Mouse (Mus musculus): ENCODE measurements at regions not wholly inside any gene's neighbourhood (a gene's known extent, or its start where the extent isn't known, plus 50 kb on each side); places are given as distances from the start of the nearest gene placed in this dataset.

DNA sequence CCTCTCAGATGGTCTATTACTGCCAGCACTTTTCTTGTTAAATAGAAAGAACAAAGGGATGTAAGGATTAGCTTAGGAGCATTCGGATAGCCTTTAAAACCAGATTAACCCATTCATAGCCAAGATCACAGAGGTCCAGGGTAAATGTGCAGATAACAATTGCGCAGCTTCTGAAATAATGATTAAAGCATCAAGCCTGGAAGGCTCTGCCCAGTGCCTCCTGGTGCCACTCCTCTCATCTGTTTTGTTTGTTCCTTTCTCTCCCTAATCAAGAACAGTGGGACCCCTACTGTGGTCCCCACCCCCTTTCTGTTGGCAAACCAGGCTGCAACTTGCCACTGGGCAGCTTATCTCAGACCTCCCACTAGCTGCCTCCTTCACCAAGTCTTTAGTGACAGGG, 131.8 kb upstream of the Egln3 start:
- H3K27me3 ChIP-seq (ENCODE audit: control insufficient read depth, insufficient read depth, insufficient read length), result no peaks in the 10 kb centered on the region
- TF ChIP-seq CTCF (IDR thresholded peaks at IDR 0.05; ENCODE audit: control insufficient read depth, insufficient read depth, insufficient read length), result no peak
- no peak for TF ChIP-seq USF1 (IDR thresholded peaks at IDR 0.05; ENCODE audit: low read depth)
- TF ChIP-seq MYOD1 (IDR thresholded peaks at IDR 0.05; ENCODE audit: control insufficient read depth, insufficient read length, low read depth), result no peak
- TF ChIP-seq CEBPB (IDR thresholded peaks at IDR 0.05; ENCODE audit: low read depth), result no peak
- no peak for TF ChIP-seq MYOG (IDR thresholded peaks at IDR 0.05; ENCODE audit: control insufficient read depth, extremely low read depth, insufficient read length)
- TF ChIP-seq FOSL1 (IDR thresholded peaks at IDR 0.05; ENCODE audit: insufficient read depth, low read length, poor library complexity, severe bottlenecking), result no peak
- TF ChIP-seq MAX (IDR thresholded peaks at IDR 0.05), result no peak
- no peak overlapping the region for H3ac ChIP-seq (ENCODE audit: control insufficient read depth, insufficient read length, low read depth)
- no peaks in the 10 kb centered on the region for H3K36me3 ChIP-seq (ENCODE audit: control insufficient read depth, insufficient read depth)
- no peak overlapping the region for H3K4me3 ChIP-seq (ENCODE audit: insufficient read depth, poor library complexity, severe bottlenecking)
- H3K79me2 ChIP-seq (ENCODE audit: control insufficient read depth, insufficient read depth), result no peaks in the 10 kb centered on the region
- no peaks in the 10 kb centered on the region for H3K79me3 ChIP-seq (ENCODE audit: low read depth)

DNA sequence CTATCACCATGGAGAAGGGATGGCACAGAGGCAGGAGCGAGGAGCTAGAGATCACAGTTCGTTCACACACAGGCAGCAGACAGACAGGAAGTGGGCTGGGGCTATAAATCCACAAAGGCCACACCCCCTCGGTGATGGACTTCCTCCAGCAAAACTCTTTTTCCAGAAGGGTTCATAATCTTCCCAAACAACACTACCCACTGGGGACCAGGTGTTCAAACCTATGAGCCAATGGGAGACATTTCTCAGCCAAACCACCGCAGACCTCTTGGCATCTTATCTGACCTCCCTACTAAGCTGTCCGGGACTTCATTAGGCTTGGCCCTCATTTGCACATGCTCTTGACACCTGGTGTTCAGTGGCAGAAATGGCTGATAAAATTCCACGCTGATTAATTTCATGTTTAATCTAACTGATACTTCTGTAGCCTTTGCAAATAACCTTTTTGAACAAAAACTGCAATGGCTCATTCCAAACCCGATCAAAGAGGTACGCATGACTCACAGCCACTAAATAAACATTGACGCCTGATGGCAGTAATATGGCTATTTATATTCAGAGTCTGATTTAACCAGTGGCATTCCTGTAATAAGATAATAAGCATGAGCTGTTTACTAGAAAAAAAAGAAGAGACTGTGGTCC, 131.0 kb upstream of the Egln3 start:
- H3K4me3 ChIP-seq (ENCODE audit: insufficient read depth, poor library complexity, severe bottlenecking), result no peak overlapping the region
- TF ChIP-seq CTCF (IDR thresholded peaks at IDR 0.05; ENCODE audit: control insufficient read depth, insufficient read depth, insufficient read length), result no peak
- no peak for TF ChIP-seq MYOG (IDR thresholded peaks at IDR 0.05; ENCODE audit: control insufficient read depth, extremely low read depth, insufficient read length)
- TF ChIP-seq MYOD1 (IDR thresholded peaks at IDR 0.05; ENCODE audit: control insufficient read depth, insufficient read length, low read depth), result no peak
- TF ChIP-seq MAX (IDR thresholded peaks at IDR 0.05), result no peak
- no peak for TF ChIP-seq USF1 (IDR thresholded peaks at IDR 0.05; ENCODE audit: low read depth)
- TF ChIP-seq CEBPB (IDR thresholded peaks at IDR 0.05; ENCODE audit: low read depth), result no peak
- TF ChIP-seq FOSL1 (IDR thresholded peaks at IDR 0.05; ENCODE audit: insufficient read depth, low read length, poor library complexity, severe bottlenecking), result no peak
- no peaks in the 10 kb centered on the region for H3K79me2 ChIP-seq (ENCODE audit: control insufficient read depth, insufficient read depth)
- H3ac ChIP-seq (ENCODE audit: control insufficient read depth, insufficient read length, low read depth), result no peak overlapping the region
- H3K27me3 ChIP-seq (ENCODE audit: control insufficient read depth, insufficient read depth, insufficient read length), result no peaks in the 10 kb centered on the region
- no peaks in the 10 kb centered on the region for H3K36me3 ChIP-seq (ENCODE audit: control insufficient read depth, insufficient read depth)
- no peaks in the 10 kb centered on the region for H3K79me3 ChIP-seq (ENCODE audit: low read depth)

DNA sequence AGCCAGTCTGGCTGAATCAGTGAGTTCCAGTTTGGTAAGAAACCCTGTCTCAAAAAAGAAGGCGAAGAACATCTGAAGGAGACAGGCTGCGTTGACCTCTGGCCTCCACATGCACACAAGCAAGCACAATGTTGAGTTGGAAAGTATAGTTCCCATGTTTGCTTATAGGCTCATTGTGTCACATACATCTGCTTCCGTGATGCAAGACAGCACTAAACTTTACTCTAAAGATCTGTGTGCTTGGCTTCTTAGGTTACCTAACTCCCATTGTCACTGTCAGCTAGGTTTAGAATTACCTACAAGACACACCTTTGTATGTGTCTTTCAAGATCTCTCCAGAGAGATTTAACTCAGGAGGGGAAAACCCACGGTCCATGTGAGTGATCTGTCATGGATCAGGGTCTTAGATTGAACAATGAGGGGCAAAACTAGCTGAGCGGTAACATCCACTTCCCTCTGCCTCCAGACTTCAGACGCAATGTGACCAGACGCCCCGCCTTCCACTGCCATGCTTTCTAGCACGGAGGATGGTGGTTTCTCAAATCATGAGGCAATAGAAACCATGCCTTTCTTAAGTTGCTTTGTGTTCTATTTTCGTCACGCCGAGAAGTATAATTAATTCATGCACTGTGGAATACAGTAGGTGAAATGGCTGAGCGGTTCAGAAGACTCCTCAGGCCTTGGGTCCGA, 130.1 kb upstream of the Egln3 start:
- H3K27me3 ChIP-seq (ENCODE audit: control insufficient read depth, insufficient read depth, insufficient read length), result no peaks in the 10 kb centered on the region
- no peak for TF ChIP-seq USF1 (IDR thresholded peaks at IDR 0.05; ENCODE audit: low read depth)
- TF ChIP-seq MYOG (IDR thresholded peaks at IDR 0.05; ENCODE audit: control insufficient read depth, extremely low read depth, insufficient read length), result no peak
- TF ChIP-seq FOSL1 (IDR thresholded peaks at IDR 0.05; ENCODE audit: insufficient read depth, low read length, poor library complexity, severe bottlenecking), result no peak
- no peak for TF ChIP-seq CEBPB (IDR thresholded peaks at IDR 0.05; ENCODE audit: low read depth)
- TF ChIP-seq MYOD1 (IDR thresholded peaks at IDR 0.05; ENCODE audit: control insufficient read depth, insufficient read length, low read depth), result no peak
- TF ChIP-seq CTCF (IDR thresholded peaks at IDR 0.05; ENCODE audit: control insufficient read depth, insufficient read depth, insufficient read length), result no peak
- no peak for TF ChIP-seq MAX (IDR thresholded peaks at IDR 0.05)
- H3K79me3 ChIP-seq (ENCODE audit: low read depth), result no peaks in the 10 kb centered on the region
- H3ac ChIP-seq (ENCODE audit: control insufficient read depth, insufficient read length, low read depth), result no peak overlapping the region
- no peaks in the 10 kb centered on the region for H3K79me2 ChIP-seq (ENCODE audit: control insufficient read depth, insufficient read depth)
- no peaks in the 10 kb centered on the region for H3K36me3 ChIP-seq (ENCODE audit: control insufficient read depth, insufficient read depth)
- no peak overlapping the region for H3K4me3 ChIP-seq (ENCODE audit: insufficient read depth, poor library complexity, severe bottlenecking)

DNA sequence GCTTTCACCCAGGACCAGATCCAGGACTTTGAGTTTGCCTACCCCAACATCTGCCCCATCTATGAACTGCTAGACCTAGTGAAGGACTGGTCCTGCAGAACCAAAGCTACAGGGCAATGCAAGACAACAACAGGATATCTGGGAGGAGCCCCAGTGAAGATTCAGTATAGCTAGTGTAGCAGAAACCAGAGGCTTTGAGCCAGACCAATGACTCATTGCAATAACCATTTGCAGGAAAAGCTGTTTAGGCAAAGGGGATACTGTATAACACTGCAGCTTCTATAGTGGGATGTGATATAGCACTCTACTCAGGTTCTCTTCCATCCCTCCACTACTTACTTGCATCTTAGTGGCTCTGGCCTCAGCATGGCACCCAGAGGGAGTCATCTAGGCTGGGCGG, 123.8 kb upstream of the Egln3 start:
- TF ChIP-seq MAX (IDR thresholded peaks at IDR 0.05), result no peak
- TF ChIP-seq USF1 (IDR thresholded peaks at IDR 0.05; ENCODE audit: low read depth), result no peak
- no peak for TF ChIP-seq CEBPB (IDR thresholded peaks at IDR 0.05; ENCODE audit: low read depth)
- TF ChIP-seq MYOG (IDR thresholded peaks at IDR 0.05; ENCODE audit: control insufficient read depth, extremely low read depth, insufficient read length), result no peak
- no peak for TF ChIP-seq MYOD1 (IDR thresholded peaks at IDR 0.05; ENCODE audit: control insufficient read depth, insufficient read length, low read depth)
- no peak for TF ChIP-seq CTCF (IDR thresholded peaks at IDR 0.05; ENCODE audit: control insufficient read depth, insufficient read depth, insufficient read length)
- TF ChIP-seq FOSL1 (IDR thresholded peaks at IDR 0.05; ENCODE audit: insufficient read depth, low read length, poor library complexity, severe bottlenecking), result no peak
- H3K79me3 ChIP-seq (ENCODE audit: low read depth), result no peaks in the 10 kb centered on the region
- no peak overlapping the region for H3ac ChIP-seq (ENCODE audit: control insufficient read depth, insufficient read length, low read depth)
- H3K36me3 ChIP-seq (ENCODE audit: control insufficient read depth, insufficient read depth), result no peaks in the 10 kb centered on the region
- H3K4me3 ChIP-seq (ENCODE audit: insufficient read depth, poor library complexity, severe bottlenecking), result no peak overlapping the region
- no peaks in the 10 kb centered on the region for H3K79me2 ChIP-seq (ENCODE audit: control insufficient read depth, insufficient read depth)
- no peaks in the 10 kb centered on the region for H3K27me3 ChIP-seq (ENCODE audit: control insufficient read depth, insufficient read depth, insufficient read length)

DNA sequence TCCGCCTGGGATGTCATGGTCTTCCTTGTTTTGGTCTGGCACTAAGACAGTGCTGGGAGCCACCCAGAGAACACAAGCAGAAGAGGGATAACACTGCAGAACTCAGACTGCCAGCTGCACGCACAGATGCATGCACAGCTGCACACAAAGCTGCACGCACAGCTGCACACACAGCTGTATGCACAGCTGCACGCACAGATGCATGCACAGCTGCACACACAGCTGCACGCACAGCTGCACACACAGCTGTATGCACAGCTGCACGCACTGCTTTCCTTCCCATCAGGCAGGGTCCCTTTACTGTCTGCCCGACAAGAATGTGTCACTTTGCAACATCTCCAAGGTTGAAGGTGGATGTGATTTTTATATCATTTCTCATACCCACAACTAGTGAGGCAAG, 122.9 kb upstream of the Egln3 start:
- H3K79me3 ChIP-seq (ENCODE audit: low read depth), result no peaks in the 10 kb centered on the region
- H3K79me2 ChIP-seq (ENCODE audit: control insufficient read depth, insufficient read depth), result no peaks in the 10 kb centered on the region
- TF ChIP-seq MYOD1 (IDR thresholded peaks at IDR 0.05; ENCODE audit: control insufficient read depth, insufficient read length, low read depth) (peak; percentile 18), USF1 (IDR thresholded peaks at IDR 0.05; ENCODE audit: low read depth) (no peak)
- no peaks in the 10 kb centered on the region for H3K27me3 ChIP-seq (ENCODE audit: control insufficient read depth, insufficient read depth, insufficient read length)
- no peaks in the 10 kb centered on the region for H3K36me3 ChIP-seq (ENCODE audit: control insufficient read depth, insufficient read depth)
- no peak overlapping the region for H3ac ChIP-seq (ENCODE audit: control insufficient read depth, insufficient read length, low read depth)
- no peak overlapping the region for H3K4me3 ChIP-seq (ENCODE audit: insufficient read depth, poor library complexity, severe bottlenecking)
